Mouse (Mus musculus) heart, adult 2 months (tissue): Measurements from ENCODE around the gene Vps37b.

Source experiments
- CTCF ChIP-seq: fragments of 200-600 bp; IDR thresholded peaks from 2 replicates; pipeline ENCODE4 v1.8.1; 2022; ENCODE audit warnings: antibody characterized with exemption, mild to moderate bottlenecking, moderate library complexity
- EP300 ChIP-seq: fragments of 200-500 bp; IDR thresholded peaks from 2 replicates; pipeline ENCODE4 v1.6.1; 2011; ENCODE audit warnings: low read depth, low read length, control low read depth; ENCODE audit not compliant: insufficient read depth
- POLR2A ChIP-seq: fragments of 200-500 bp; IDR thresholded peaks from 2 replicates; pipeline ENCODE4 v1.6.1; 2011; ENCODE audit warnings: mild to moderate bottlenecking, low read depth, low read length, control low read depth; ENCODE audit not compliant: insufficient read depth

- TF ChIP-seq POLR2A, result no peak
- TF ChIP-seq CTCF, result no peak
- no peak for TF ChIP-seq EP300
Observed at GRCm38 (mm10) chr5:123994468-123994867, 37.6 kb downstream of the Vps37b start.
